Mouse (Mus musculus) neural tube, embryonic 10.5 days (tissue): ENCODE measurements around the gene Scn1a.

Source experiments
- DNase-seq: peaks from one replicate; pipeline ENCODE4 v3.0.0-alpha.2; 2017; ENCODE audit warnings: low spot score; ENCODE audit errors: extremely low spot score

Gene Scn1a

DNA sequence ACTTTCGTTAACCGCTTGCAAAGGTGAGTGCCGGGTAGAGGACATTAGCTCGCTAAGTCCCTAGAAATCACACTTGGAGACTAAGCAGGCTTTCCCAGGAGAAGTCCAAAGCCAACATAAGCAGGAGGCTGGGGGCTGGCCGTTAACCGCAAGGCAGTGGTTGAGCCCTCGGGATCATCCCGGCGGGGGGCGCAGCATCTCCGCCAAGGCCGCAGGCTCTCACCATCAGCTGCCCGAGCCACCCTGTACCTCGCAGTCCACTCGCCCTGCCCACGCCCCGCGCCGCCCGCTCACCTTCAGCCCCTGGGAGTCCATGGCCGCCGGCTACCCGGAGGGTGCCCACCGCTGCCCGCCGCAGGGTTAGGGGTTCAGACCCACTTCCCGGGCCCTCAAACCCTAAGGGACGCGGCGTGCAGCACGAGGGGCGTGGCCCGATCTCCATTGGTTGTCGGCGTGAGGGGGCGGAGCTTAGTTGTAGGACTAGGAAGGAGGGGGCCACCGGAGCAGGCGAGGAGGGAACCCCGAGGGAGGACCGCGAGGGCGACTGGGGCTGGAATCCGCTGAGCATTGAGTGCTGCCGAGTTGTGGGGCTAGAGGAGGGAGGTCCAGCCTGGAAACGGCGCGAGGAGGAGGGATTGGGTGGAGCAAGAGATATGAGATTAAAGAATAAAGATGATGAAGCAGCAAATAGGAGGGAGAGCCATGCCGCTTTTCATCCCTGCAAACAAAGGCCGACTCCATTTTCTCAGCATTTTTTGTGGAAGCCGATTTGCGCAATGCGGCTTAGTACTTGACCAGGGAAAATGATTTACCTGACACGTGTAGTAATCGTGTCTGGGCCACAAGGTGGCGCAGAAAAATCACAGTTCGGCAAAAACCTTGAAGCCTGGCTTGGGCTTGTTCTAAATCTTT, 184.2 kb downstream of the Scn1a start, which contains the start of gene Ttc21b:
TSS of gene Ttc21b (minus strand) at position 398 of the 912 bp plus-strand sequence.
- peak; percentile 97 for DNase-seq

DNA sequence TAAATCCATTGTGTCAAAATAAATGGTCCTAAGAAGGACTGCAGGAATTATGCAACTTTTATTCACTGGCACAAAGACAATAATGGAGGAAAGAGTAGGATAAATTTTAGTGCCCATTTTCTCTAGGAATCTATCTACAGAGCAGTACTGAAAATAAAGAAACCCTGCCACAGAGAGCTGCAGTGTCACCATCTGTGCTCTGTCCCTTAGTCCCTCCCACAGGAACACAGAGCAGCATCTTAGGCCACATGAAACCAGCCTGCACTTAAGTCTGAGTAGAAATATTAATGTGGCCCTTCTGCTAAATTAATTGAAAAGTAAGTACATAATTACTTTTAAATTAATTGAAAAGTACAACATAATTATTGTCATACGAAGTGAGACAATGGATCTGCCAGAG, 196.6 kb downstream of the Scn1a start:
- DNase-seq, result no peak

DNA sequence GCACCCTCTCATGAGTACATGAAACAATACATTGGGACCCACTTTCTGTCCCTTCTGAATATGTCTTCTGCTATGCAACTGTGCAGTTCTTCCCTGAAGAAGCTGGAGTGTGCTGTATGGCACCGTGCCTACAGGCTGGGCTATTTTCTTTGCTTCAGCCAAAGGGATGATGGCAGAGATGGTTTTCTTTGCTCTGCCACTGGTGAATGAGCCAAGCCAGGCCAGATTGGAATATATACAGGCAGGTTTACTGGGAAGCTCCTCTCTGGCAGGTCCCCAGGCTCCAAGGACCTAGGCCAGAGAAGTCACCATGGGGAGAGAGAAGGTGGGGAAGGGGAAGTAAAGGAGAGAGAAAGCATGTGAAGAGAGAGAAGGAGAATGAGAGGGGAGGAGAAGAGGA, 200.3 kb downstream of the Scn1a start:
- DNase-seq, result no peak

GRCm38 (mm10) chr2:66238886-66239285, 201.8 kb downstream of the Scn1a start:
- DNase-seq, result no peak

DNA sequence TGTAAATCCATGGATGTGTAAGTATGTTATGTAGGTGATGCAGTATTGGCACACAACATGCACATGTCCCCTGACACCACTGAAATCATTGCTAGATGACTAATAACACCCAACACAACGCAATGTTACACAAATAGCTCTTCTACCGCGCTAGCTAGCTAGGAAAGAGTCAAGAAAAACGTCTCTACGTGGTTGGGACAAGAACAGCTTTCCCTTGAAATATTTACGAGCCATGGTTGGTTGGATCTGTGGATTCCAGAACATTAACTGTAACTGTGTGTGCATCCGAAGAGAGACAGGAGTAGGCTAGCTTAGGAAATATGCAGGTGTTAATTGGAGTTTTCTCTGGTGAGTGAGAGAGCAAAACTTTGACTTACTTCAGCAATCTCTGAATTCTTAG, 219.7 kb downstream of the Scn1a start:
- no peak for DNase-seq
